Mouse (Mus musculus) lung, embryonic 16.5 days (tissue): ENCODE results near the gene Ugt1a7c. TPM values are rescaled to one million over a fixed set of nuclear protein-coding genes. Genes with fewer than 3 reads are reported as not detected.

Experiments used
- ATAC-seq: fragments of 200-750 bp; cut with Nextera tagmentation; 2 replicates; pipeline ENCODE4 v1.8.0; 2017; ENCODE audit warnings: low read depth, mild to moderate bottlenecking, moderate library complexity
- H3K27ac ChIP-seq: fragments of 300-500 bp; sonication (generic); 2 replicates; pipeline ENCODE4 v1.5.1; 2014; ENCODE audit warnings: mild to moderate bottlenecking, control low read depth, low read length
- H3K27me3 ChIP-seq: fragments of 300-500 bp; sonication (generic); 2 replicates; pipeline ENCODE4 v1.6.1; 2014; ENCODE audit warnings: low read depth, low read length, mixed read lengths; ENCODE audit not compliant: control insufficient read depth, insufficient read depth
- H3K36me3 ChIP-seq: fragments of 300-500 bp; sonication (generic); 2 replicates; pipeline ENCODE4 v1.6.1; 2014; ENCODE audit warnings: low read length; ENCODE audit not compliant: control insufficient read depth, insufficient read depth
- H3K4me1 ChIP-seq: fragments of 300-500 bp; sonication (generic); replicated peaks from 2 replicates; pipeline ENCODE4 v1.6.1; 2014; ENCODE audit warnings: low read length, mixed read lengths; ENCODE audit not compliant: control insufficient read depth, insufficient read depth
- H3K4me2 ChIP-seq: fragments of 300-500 bp; sonication (generic); 2 replicates; pipeline ENCODE4 v1.6.1; 2014; ENCODE audit warnings: low read depth, low read length, control low read depth
- H3K4me3 ChIP-seq: fragments of 300-500 bp; sonication (generic); 2 replicates; pipeline ENCODE4 v1.5.1; 2014; ENCODE audit warnings: mild to moderate bottlenecking, low read length, control low read depth
- H3K9ac ChIP-seq: fragments of 300-500 bp; sonication (generic); 2 replicates; pipeline ENCODE4 v1.6.1; 2014; ENCODE audit warnings: low read length, control low read depth
- H3K9me3 ChIP-seq: fragments of 300-500 bp; sonication (generic); 2 replicates; pipeline ENCODE4 v1.6.1; 2016; ENCODE audit warnings: low read length; ENCODE audit not compliant: control insufficient read depth
- WGBS: fragments of 180-500 bp; shearing (Covaris S2); extraction: QIAGEN DNeasy Blood & Tissue Kit; methylation state at CpG from one replicate; pipeline ENCODE4 v1.1.7; 2014; 5-methylcytosine and 5-hydroxymethylcytosine counted together
- polyA plus RNA-seq: library from polyadenylated mRNA; unstranded; fragments of >200 nt; fragmentation: Nextera tagmentation; extraction: Ambion mirVana; gene quantifications from 2 replicates; pipeline ENCODE4 v1.2.1, GENCODE M21; 2015

The Ugt1a7c gene
- polyA plus RNA-seq, 1 experiment from 2014 or later, result 2.3 TPM

DNA sequence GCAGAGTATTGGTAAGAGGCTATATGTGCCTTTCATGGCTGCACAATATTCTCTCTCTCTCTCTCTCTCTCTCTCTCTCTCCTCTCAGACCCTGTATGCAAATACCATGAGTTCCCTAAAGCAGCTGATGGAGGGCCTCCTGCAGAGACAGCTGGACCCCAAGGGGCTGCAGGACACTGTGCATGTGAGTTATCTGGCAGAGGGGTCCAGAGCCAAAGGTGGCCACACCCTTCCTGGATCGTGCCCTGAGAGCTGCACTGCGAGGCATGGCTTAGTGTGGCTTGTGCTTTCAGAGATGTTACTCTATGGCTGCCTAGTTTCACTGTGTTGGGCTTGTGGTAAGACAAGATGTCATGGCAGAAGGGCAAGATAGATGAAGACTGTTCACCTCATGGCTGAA, 152.8 kb downstream of the Ugt1a7c start:
- Histone ChIP-seq H3K4me1 (no peaks in the 10 kb centered on the region), H3K9me3 (peaks cover 77% of the 10 kb centered on the region), H3K27ac (no peak overlapping the region), H3K27me3 (no peaks in the 10 kb centered on the region), H3K4me2 (no peak overlapping the region), H3K36me3 (no peaks in the 10 kb centered on the region), H3K4me3 (no peak overlapping the region), H3K9ac (no peak overlapping the region)
- ATAC-seq, result no peak
- 49% methylated on average over 2 of the region's 2 CpGs for WGBS

DNA sequence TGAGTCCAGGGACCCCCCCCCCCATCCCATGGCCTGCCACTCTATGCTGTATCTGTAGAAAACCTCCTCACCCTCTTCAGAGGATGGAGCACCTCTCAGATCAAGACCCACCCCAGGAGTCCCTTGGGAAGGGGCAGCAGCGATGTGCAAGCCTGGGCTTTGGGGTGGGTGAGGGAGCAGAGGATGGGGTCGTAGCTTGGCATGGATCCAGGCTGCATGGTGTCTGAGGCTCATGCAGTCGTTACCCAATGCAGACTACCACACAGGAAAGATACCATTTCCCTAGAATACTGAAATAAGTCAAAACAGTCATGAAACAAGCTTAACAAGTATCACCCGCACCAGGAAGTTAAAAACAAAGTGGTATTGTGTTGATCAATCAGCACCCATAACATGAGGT, 153.8 kb downstream of the Ugt1a7c start:
- no peak overlapping the region for H3K9ac ChIP-seq
- no peak overlapping the region for H3K27ac ChIP-seq
- 63% methylated on average over 4 of the region's 4 CpGs for WGBS
- H3K4me2 ChIP-seq, result no peak overlapping the region
- H3K4me1 ChIP-seq, result no peaks in the 10 kb centered on the region
- H3K9me3 ChIP-seq, result peaks cover 71% of the 10 kb centered on the region
- ATAC-seq, result no peak
- no peak overlapping the region for H3K4me3 ChIP-seq
- no peaks in the 10 kb centered on the region for H3K36me3 ChIP-seq
- H3K27me3 ChIP-seq, result no peaks in the 10 kb centered on the region

DNA sequence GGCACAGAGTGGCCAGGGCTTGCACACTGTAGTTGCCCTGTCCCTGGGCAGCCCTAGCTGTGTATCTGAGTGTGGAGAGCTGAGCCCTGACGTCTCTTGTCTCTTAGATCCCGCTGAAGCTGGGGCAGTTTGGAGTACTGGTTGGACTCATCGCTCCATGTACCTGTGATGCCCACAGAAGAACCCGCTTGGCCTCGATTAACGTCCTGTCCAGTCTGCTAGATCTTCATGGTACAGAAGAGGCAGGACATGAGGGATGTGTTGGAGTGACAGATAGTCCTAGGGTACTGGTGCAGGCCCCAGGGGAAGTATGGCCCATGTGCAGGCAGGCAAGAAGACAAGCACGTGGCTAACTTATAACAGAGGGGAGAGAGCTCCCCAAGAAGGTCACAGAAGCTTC, 154.7 kb downstream of the Ugt1a7c start:
- Histone ChIP-seq H3K27ac (no peak overlapping the region), H3K4me1 (no peaks in the 10 kb centered on the region), H3K36me3 (no peaks in the 10 kb centered on the region), H3K4me2 (no peak overlapping the region), H3K9me3 (peaks cover 68% of the 10 kb centered on the region), H3K27me3 (no peaks in the 10 kb centered on the region), H3K9ac (no peak overlapping the region), H3K4me3 (no peak overlapping the region)
- ATAC-seq, result no peak
- 71% methylated on average over 7 of the region's 7 CpGs for WGBS

DNA sequence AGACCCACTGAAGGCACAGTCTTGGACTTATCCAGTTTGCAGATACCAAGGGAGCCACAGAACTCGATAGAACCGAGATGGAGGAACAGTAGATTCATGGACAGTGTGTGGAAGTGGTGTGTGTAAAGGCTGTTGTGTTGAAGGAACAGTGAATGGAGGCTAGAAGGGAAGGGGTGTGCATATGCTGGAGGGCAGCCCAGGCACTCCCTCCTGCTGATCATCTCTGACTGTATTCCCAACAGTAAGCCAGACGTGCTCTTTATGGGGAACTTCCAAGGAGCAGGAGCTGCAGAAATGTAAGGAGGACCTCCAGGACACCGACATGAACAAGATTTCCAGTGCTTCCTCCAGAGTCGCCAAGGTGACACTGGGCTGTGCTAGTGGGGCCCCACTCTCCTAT, 155.2 kb downstream of the Ugt1a7c start:
- Histone ChIP-seq H3K27me3 (no peaks in the 10 kb centered on the region), H3K4me3 (no peak overlapping the region), H3K9me3 (peaks cover 68% of the 10 kb centered on the region), H3K4me2 (no peak overlapping the region), H3K4me1 (no peaks in the 10 kb centered on the region), H3K36me3 (no peaks in the 10 kb centered on the region), H3K27ac (no peak overlapping the region), H3K9ac (no peak overlapping the region)
- no peak for ATAC-seq
- WGBS, result 75% methylated on average over 5 of the region's 5 CpGs

DNA sequence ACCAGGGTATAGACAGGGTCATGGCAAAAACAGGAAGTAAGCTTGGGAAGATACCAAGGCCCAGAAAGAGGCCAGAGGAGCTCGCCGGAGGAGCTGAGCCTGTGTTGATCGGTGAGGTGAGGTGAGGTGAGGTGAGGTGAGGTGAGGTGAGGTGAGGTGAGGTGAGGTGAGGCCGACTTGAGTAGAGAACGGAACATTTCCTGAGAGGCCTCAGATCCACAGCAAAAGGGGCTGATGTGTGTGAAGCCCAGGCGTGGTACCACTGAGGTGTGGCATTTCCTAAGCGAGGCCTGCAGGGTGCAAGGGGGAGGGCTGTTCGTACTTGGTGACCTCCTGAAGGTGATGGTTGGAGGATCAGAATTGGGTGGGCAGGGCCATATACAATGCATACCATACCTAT, 158.2 kb downstream of the Ugt1a7c start:
- no peaks in the 10 kb centered on the region for H3K4me1 ChIP-seq
- no peak for ATAC-seq
- no peak overlapping the region for H3K27ac ChIP-seq
- no peaks in the 10 kb centered on the region for H3K27me3 ChIP-seq
- H3K9ac ChIP-seq, result no peak overlapping the region
- H3K9me3 ChIP-seq, result peaks cover 48% of the 10 kb centered on the region
- no peaks in the 10 kb centered on the region for H3K36me3 ChIP-seq
- no peak overlapping the region for H3K4me3 ChIP-seq
- H3K4me2 ChIP-seq, result no peak overlapping the region
- WGBS, result 70% methylated on average over 8 of the region's 8 CpGs

DNA sequence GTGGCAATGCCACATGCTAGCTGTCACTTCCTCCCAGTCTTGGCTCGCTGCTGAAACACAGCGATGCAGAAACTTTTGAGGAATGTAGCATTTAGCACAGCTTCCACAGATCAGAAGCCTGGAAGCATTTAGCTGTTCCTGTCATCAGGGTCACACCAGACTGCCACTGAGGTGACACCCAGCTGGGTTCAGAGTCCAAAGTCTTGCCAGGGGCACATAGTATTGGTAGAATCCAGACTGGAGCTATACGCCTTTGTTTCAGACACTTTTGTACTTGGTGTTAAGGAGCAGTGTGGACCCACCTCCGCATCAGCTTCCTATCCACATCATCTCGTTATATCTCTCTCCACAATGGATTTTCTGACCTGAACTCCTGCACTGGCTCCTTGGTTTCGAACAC, 158.7 kb downstream of the Ugt1a7c start:
- H3K4me3 ChIP-seq, result no peak overlapping the region
- no peak for ATAC-seq
- peaks cover 45% of the 10 kb centered on the region for H3K9me3 ChIP-seq
- no peaks in the 10 kb centered on the region for H3K4me1 ChIP-seq
- H3K27me3 ChIP-seq, result no peaks in the 10 kb centered on the region
- 69% methylated on average over 6 of the region's 6 CpGs for WGBS
- no peak overlapping the region for H3K27ac ChIP-seq
- no peak overlapping the region for H3K4me2 ChIP-seq
- H3K9ac ChIP-seq, result no peak overlapping the region
- no peaks in the 10 kb centered on the region for H3K36me3 ChIP-seq

DNA sequence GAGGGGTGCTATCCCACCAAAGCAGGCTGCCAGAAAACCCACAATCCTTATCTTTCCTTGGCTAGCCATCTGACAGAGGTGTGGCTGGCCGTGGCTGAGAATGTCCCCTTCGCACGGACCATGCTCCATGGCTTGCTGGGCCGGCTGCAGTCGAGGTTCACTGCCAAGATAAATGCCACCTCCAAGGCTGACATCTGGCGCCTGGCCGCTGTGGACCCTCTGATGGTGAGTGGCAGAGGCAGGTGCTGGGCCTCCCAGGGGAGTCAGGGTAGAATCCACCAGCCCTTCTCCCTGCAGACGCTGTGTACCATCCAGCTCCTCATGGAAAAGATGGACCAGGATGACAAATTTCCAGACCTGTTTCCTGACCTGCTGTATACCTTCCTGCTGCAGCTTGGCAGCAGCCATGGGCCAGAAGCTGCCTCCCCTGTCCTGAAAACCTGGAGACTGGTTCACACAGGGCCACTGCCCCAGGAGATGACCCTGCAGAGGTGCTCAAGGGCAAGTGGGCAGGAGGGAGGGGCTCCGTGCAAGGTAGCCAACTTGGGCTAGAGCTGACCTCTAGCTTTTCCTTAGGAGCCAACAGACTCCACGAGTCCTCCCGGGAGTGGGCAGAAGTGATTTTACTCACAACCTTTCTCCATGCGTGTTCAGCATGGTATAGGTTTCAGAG, 160.1 kb downstream of the Ugt1a7c start:
- Histone ChIP-seq H3K4me1 (no peaks in the 10 kb centered on the region), H3K9me3 (peaks cover 31% of the 10 kb centered on the region), H3K36me3 (peaks cover 4% of the 10 kb centered on the region; the same call in 1 of the 2 replicates), H3K27ac (no peak overlapping the region), H3K4me2 (no peak overlapping the region), H3K4me3 (no peak overlapping the region), H3K9ac (no peak overlapping the region), H3K27me3 (no peaks in the 10 kb centered on the region)
- 80% methylated on average over 12 of the region's 12 CpGs for WGBS
- ATAC-seq, result no peak

DNA sequence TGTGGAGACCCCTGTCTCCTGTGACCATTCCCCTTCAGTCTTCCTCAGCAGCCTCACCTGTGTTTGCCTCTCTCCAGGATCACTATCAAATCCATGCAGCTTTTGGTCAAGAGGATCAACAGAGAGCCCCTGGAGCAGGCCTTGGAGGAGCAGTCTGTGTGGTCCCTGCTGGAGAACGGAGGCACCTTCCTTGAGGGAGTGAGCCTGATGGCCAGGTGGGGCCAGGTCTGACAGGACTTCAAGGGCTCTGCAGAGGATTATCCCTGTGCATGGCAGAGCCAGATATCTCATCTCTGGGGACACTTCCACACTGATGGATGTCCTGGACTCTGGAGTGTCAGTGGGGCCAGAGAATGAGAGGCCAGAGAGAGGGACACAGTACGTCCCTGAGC, 160.6 kb downstream of the Ugt1a7c start:
- 47% methylated on average over 2 of the region's 2 CpGs for WGBS
- ATAC-seq, result no peak

DNA sequence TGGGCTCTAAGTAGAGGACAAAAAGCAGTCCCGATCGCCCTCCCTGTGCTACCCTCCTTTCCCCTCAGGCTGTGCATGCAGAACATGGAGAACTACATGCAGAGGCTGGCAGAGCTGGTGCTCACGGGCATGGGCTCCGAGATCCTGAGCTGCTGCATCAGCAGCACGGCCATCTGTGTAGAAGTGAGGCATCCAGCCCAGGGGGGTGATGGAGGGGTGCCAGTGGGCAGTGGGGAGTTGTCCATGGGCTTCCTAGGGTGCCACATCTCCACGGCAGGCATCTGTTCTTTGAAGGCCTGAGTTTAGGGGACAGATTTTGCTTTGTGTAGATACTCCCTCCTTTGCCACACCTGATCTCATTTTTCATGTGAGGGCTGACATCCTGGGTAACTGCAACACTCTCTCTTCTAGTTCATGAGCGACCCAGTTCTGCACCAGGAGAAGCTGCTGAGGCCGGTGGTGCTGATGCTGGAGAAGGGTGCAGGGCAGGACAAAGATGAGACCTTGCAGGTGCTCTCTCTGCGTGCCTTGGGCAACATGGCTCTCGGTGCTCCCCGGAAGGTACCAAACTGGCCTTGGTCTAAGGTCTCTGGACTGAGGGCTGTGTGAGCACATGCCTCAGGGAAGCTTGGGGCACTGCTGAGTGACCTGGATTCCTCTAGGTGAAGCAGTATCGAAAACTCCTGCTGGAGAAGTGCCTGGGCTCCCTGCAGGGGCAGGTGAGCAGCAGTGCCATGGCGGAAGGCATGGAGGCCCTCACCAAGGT, 161.3 kb downstream of the Ugt1a7c start:
- H3K27me3 ChIP-seq, result no peaks in the 10 kb centered on the region
- no peak overlapping the region for H3K9ac ChIP-seq
- WGBS, result 76% methylated on average over 13 of the region's 13 CpGs
- H3K4me1 ChIP-seq, result no peaks in the 10 kb centered on the region
- ATAC-seq, result no peak
- no peak overlapping the region for H3K4me2 ChIP-seq
- peaks cover 19% of the 10 kb centered on the region; the same call in 1 of the 2 replicates for H3K9me3 ChIP-seq
- no peak overlapping the region for H3K27ac ChIP-seq
- H3K4me3 ChIP-seq, result no peak overlapping the region
- peaks cover 17% of the 10 kb centered on the region for H3K36me3 ChIP-seq

More for the DNA sequence above, 160.6 kb downstream of the Ugt1a7c start:
- H3K27ac ChIP-seq, result no peak overlapping the region
- peaks cover 10% of the 10 kb centered on the region for H3K36me3 ChIP-seq
- H3K4me1 ChIP-seq, result no peaks in the 10 kb centered on the region
- H3K27me3 ChIP-seq, result no peaks in the 10 kb centered on the region
- peaks cover 26% of the 10 kb centered on the region for H3K9me3 ChIP-seq
- H3K4me3 ChIP-seq, result no peak overlapping the region
- no peak overlapping the region for H3K4me2 ChIP-seq
- no peak overlapping the region for H3K9ac ChIP-seq
